Mouse (Mus musculus): ENCODE results near the gene Rfxank.

GRCm38 (mm10) chr8:70112401-70113016 lies 26.4 kb downstream of the Rfxank start:
- TF ChIP-seq CTCF (IDR thresholded peaks at IDR 0.05; ENCODE audit: borderline replicate concordance, insufficient read depth, low read length) (no peak), POLR2A (IDR thresholded peaks at IDR 0.05; ENCODE audit: low read depth, low read length) (no peak)

Measured in embryonic fibroblast, embryonic 13.5 days (primary cell).